In the genomic region with DNA sequence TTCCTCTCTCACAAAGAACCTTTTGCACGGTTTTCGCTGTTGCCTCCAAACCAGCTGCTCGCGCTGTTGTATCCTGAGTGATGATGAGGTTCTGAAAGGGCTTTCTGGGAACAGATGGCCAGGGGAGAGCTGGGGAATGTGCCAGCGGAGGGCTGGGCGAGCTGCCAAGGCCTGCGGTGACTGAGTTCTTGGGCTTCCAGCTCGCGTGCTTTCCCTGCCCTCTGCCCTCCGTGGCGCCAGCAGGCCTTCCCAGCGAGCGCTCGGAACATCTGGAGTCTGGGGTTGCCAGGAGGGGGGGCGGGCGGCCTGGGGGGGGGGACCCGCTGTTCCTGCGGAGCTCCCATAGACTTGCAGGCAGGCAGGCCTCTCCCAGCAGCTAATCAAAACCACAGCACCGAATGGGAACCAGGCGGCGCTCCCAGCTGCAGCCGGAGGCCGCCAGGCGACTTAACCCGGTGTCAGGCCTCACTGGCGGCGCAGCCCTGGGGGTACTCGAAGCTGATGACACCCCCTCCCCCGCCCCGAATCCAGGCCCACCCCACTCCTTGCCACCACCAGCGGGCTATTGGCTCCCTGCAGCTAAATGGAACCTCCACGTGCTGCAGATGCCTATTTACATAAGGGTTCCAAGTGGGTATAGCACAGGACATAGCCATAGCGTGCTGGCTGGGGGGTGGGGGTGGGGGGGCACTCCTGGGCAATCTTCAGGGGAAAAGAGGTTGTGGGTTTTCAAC, we compare ENCODE assay signal across 9 mouse cellular contexts. TPM values are rescaled to one million over a fixed set of nuclear protein-coding genes. Genes with fewer than 3 reads are reported as not detected.
DNase-seq lines count a peak whose midpoint lies in the region; ATAC-seq lines count a peak whose summit lies in the region.
"Had no signal": no experiment of that assay in that cellular context is flagged by ENCODE, and none has a peak within 500 bp of the region (broad histone marks: within the 10 kb centered on the region; RNA-seq: fewer than 3 reads in every experiment).

No protein-coding gene starts in this region.

- H3K36me3 ChIP-seq in hindbrain, embryonic 16.5 days (ENCODE audit: control insufficient read depth, insufficient read depth, low read length) = no peaks in the 10 kb centered on the region

- ATAC-seq in hindbrain, embryonic 16.5 days = peak; percentile 92

- H3K4me2 ChIP-seq in hindbrain, embryonic 16.5 days (ENCODE audit: low read length) = peak overlapping the region; percentile 53

- 1% methylated on average over 31 of the region's 33 CpGs for WGBS in hindbrain, embryonic 16.5 days

- peaks cover 46% of the 10 kb centered on the region for H3K4me1 ChIP-seq in hindbrain, embryonic 16.5 days (ENCODE audit: control insufficient read depth, insufficient read depth, low read depth, low read length)

- H3K4me3 ChIP-seq in hindbrain, embryonic 16.5 days (ENCODE audit: low read length) = peak overlapping the region; percentile 15; the same call in 1 of the 2 replicates
- H3K4me3 ChIP-seq: erythroblast, embryonic 14.5 days had no signal

- no peaks in the 10 kb centered on the region for H3K9me3 ChIP-seq in hindbrain, embryonic 16.5 days (ENCODE audit: control insufficient read depth, low read length)

- DNase-seq in NIH3T3 (ENCODE audit: low read depth) = peak; percentile 100
- peak; percentile 97 to 100 for DNase-seq in cerebellum, postnatal 4 days (ENCODE audit: low spot score in 2 of 2)
- DNase-seq in gastrocnemius, adult 8-10 months (ENCODE audit: low spot score in 2 of 2) = peak; percentile 99
- DNase-seq in left cerebral cortex, adult 11 months (ENCODE audit: low spot score) = peak; percentile 94
- peak; percentile 98 for DNase-seq in lung, postnatal 14 days
- DNase-seq in right cerebral cortex, adult 18-20 months = peak; percentile 97
- peak; percentile 98 for DNase-seq in urinary bladder, adult 2 months (ENCODE audit: low spot score)

- H3K27me3 ChIP-seq in hindbrain, embryonic 16.5 days (replicated peaks; ENCODE audit: control insufficient read depth, insufficient read depth, low read length) = peaks cover 8% of the 10 kb centered on the region

- H3K9ac ChIP-seq in hindbrain, embryonic 16.5 days (ENCODE audit: low read depth, low read length) = peak overlapping the region; percentile 47

- peak overlapping the region; percentile 85 for H3K27ac ChIP-seq in hindbrain, embryonic 16.5 days (ENCODE audit: low read depth, low read length)

RNA-seq across cellular contexts. Expression of a gene that starts 18.5 kb away (rescaled TPM):
- total RNA-seq in gastrocnemius, adult 8-10 months (2022) = 1 to 10 TPM; 2.5 to 3.6 (median 3.2) TPM
- 3.9 and 4.7 TPM in 2 replicates for polyA plus RNA-seq in hindbrain, embryonic 16.5 days (2015; fragmentation: Nextera tagmentation; extraction: Ambion mirVana)
- polyA plus RNA-seq in urinary bladder, adult 2 months (2012; rRNA removed) = 20.2 and 24.1 TPM in 2 replicates
- polyA plus RNA-seq: erythroblast, embryonic 14.5 days had no signal

Comparison
In these comparisons a context has a peak if more than half of its experiments do, and no peak if none do; other contexts are left out.
1. Peak in every context shown above with its lines: DNase-seq, ATAC-seq, H3K4me3 ChIP-seq and H3K27ac ChIP-seq.